Mouse (Mus musculus) forebrain, embryonic 14.5 days (tissue): Measurements from ENCODE around the gene Sash1. TPM values are rescaled to one million over a fixed set of nuclear protein-coding genes. Genes with fewer than 3 reads are reported as not detected.

Source experiments
- ATAC-seq: fragments of 200-750 bp; cut with Nextera tagmentation; 2 replicates; pipeline ENCODE4 v1.8.0; 2017; ENCODE audit warnings: mild to moderate bottlenecking, moderate library complexity
- DNase-seq: peaks from one replicate; pipeline ENCODE4 v3.0.0-alpha.2; 2015; ENCODE audit warnings: low spot score
- H3K27ac ChIP-seq: fragments of 300-500 bp; sonication (generic); 2 replicates; pipeline ENCODE4 v1.5.1; 2014; ENCODE audit warnings: low read depth, mild to moderate bottlenecking, control low read depth, low read length, moderate library complexity
- H3K27me3 ChIP-seq: fragments of 300-500 bp; sonication (generic); replicated peaks from 2 replicates; pipeline ENCODE4 v1.6.1; 2014; ENCODE audit warnings: low read length, control low read depth, mixed read lengths; ENCODE audit not compliant: control insufficient read depth, insufficient read depth
- H3K36me3 ChIP-seq: fragments of 300-500 bp; sonication (generic); 2 replicates; pipeline ENCODE4 v1.6.1; 2014; ENCODE audit warnings: low read length, control low read depth; ENCODE audit not compliant: control insufficient read depth, insufficient read depth
- H3K4me1 ChIP-seq: fragments of 300-500 bp; sonication (generic); 2 replicates; pipeline ENCODE4 v1.6.1; 2014; ENCODE audit warnings: antibody characterized with exemption, low read length, control low read depth; ENCODE audit not compliant: control insufficient read depth, insufficient read depth
- H3K4me2 ChIP-seq: fragments of 300-500 bp; sonication (generic); 2 replicates; pipeline ENCODE4 v1.6.1; 2014; ENCODE audit warnings: mild to moderate bottlenecking, control low read depth, low read length
- H3K4me3 ChIP-seq: fragments of 300-500 bp; sonication (generic); 2 replicates; pipeline ENCODE4 v1.5.1; 2014; ENCODE audit warnings: low read depth, low read length, control low read depth
- H3K9ac ChIP-seq: fragments of 300-500 bp; sonication (generic); 2 replicates; pipeline ENCODE4 v1.6.1; 2014; ENCODE audit warnings: mild to moderate bottlenecking, low read length, control low read depth, moderate library complexity
- H3K9me3 ChIP-seq: fragments of 300-500 bp; sonication (generic); replicated peaks from 2 replicates; pipeline ENCODE4 v1.6.1; 2016; ENCODE audit warnings: low read length, control low read depth, mixed read lengths; ENCODE audit not compliant: control insufficient read depth
- WGBS: fragments of 180-500 bp; shearing (Covaris S2); extraction: QIAGEN DNeasy Blood & Tissue Kit; methylation state at CpG from one replicate; pipeline ENCODE4 v1.1.7; 2014; 5-methylcytosine and 5-hydroxymethylcytosine counted together
- polyA plus RNA-seq: library from polyadenylated mRNA; unstranded; fragments of >200 nt; fragmentation: Nextera tagmentation; extraction: Ambion mirVana; gene quantifications from 2 replicates; pipeline ENCODE4 v1.2.1, GENCODE M21; 2014

Sash1 gene
- polyA plus RNA-seq, 1 experiment from 2014 or later, result 1.9 TPM

DNA sequence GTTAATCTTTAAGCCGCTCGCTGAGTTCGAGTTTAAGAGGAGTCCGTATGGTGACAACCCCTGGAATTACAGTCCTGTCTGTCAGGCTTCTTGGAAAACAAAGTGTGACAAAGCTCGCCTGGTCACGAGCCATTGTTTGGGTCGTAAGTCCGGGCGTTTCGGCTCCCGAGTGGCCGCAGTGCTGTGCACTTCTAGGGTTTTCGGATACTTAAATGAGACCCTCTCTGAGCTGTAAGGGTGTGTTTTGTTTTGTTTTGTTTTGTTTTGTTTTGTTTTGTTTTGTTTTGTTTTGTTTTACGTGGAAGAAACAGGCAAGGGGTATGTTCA is 621 bp upstream of the Sash1 start:
- under 1% methylated on average over 14 of the region's 14 CpGs for WGBS
- Histone ChIP-seq H3K9me3 (no peaks in the 10 kb centered on the region), H3K27ac (peak overlapping the region; percentile 82), H3K36me3 (no peaks in the 10 kb centered on the region), H3K4me3 (peak overlapping the region; percentile 62), H3K4me1 (no peaks in the 10 kb centered on the region; the same call in 1 of the 2 replicates), H3K27me3 (0 out of 2 replicates have a peak, but pooled peaks cover 4% of the 10 kb centered on the region), H3K4me2 (peak overlapping the region; percentile 92), H3K9ac (peak overlapping the region; percentile 63)
- ATAC-seq, result peak; percentile 32
- DNase-seq, result no peak

DNA sequence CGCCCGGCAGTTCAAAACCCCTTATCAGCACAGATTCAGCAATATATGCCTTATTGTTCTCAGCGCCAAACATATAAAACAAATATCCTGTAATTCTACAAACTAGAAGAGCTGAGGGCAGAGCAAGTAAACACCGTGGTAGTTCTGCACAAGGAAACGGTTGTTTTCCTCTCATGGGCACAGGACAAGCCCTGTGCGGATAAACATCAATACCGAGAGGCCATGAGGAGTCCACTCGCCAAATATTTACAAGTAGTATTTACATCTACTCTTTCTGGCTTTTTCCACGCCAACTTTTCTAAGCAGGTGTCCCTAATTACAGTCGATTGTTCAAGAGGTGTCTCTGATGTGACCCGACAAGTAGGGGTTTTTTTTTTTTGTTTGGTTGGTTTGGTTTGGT is 669 bp downstream of the Sash1 start:
- ATAC-seq (no peak), DNase-seq (no peak)
- 0 out of 2 replicates have a peak, but pooled peaks cover 4% of the 10 kb centered on the region for H3K27me3 ChIP-seq
- peak overlapping the region; percentile 62 for H3K4me3 ChIP-seq
- H3K9me3 ChIP-seq, result no peaks in the 10 kb centered on the region
- no peaks in the 10 kb centered on the region; the same call in 1 of the 2 replicates for H3K4me1 ChIP-seq
- peak overlapping the region; percentile 63 for H3K9ac ChIP-seq
- no peak overlapping the region for H3K27ac ChIP-seq
- H3K4me2 ChIP-seq, result peak overlapping the region; percentile 92
- no peaks in the 10 kb centered on the region for H3K36me3 ChIP-seq
- 5% methylated on average over 11 of the region's 11 CpGs for WGBS

DNA sequence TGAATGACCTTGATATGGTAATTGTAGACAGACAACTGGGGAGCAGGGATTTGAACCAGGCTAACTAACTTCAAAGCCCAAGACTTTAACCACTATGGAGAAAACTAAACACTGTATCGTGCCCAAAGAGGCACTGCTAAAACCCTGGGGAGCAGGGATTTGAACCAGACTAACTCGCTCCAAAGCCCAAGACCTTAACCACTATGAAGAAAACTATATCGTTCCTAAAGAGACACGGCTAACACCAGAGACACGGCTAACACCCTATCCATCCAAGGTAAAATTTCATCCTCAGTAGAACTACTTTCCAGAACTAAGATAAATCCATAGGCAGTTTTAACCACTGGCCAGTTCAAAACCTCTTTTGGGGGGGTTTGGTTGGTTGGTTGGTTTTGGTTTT is 1.3 kb downstream of the Sash1 start:
- ATAC-seq, result no peak
- no peak for DNase-seq
- Histone ChIP-seq H3K4me2 (peak overlapping the region; percentile 92; the same call in 1 of the 2 replicates), H3K4me1 (no peaks in the 10 kb centered on the region; the same call in 1 of the 2 replicates), H3K27me3 (0 out of 2 replicates have a peak, but pooled peaks cover 4% of the 10 kb centered on the region), H3K9me3 (no peaks in the 10 kb centered on the region), H3K36me3 (no peaks in the 10 kb centered on the region), H3K4me3 (no peak overlapping the region), H3K9ac (no peak overlapping the region), H3K27ac (no peak overlapping the region)
- WGBS, result 64% methylated on average over 5 of the region's 5 CpGs

DNA sequence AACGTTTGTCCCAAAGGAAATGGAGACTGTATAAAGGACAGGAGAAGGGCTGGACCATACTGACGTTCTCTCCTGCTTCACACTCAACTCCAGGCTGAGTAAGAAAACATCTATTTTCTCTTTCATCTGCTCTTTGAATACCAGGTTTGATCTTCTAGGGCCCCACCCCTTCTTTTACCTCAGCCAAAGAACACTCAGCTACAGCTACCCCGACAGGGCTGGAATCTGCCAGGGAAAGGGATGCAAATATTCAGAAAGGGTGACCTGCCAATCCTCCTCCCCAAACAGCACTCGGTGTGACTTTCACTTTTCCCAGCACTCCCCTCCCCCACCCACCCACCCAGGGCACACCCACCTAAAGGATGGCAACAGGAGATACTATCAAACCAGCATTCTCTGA is 2.2 kb downstream of the Sash1 start:
- H3K27ac ChIP-seq, result no peak overlapping the region
- H3K4me1 ChIP-seq, result no peaks in the 10 kb centered on the region; the same call in 1 of the 2 replicates
- no peaks in the 10 kb centered on the region for H3K36me3 ChIP-seq
- 0 out of 2 replicates have a peak overlapping the region, but pooled peaks have one; percentile 92 for H3K4me2 ChIP-seq
- ATAC-seq (no peak), DNase-seq (no peak)
- 0 out of 2 replicates have a peak, but pooled peaks cover 4% of the 10 kb centered on the region for H3K27me3 ChIP-seq
- WGBS, result 22% methylated on average over 4 of the region's 4 CpGs
- H3K4me3 ChIP-seq, result no peak overlapping the region
- H3K9ac ChIP-seq, result no peak overlapping the region
- H3K9me3 ChIP-seq, result no peaks in the 10 kb centered on the region

DNA sequence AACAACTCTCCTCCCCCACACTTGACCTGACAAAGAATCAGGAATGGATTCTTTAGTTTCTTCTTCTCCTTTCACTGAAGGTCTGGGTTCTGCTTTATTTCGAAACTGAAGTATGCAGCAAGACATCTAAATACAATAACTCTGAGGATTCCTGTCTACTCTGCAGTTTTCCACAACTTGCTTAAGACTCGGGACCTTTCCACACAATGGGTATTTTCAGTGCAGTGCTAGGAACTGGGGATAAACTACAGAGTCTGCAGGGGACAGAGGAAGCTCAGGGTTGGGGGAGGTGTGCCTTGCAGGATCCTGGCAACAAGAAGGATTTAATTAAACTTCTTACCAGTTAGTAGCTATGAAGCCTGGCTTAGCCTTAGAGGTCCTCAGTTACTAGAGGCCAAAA is 4.1 kb downstream of the Sash1 start:
- H3K36me3 ChIP-seq, result no peaks in the 10 kb centered on the region
- no peak overlapping the region for H3K9ac ChIP-seq
- no peaks in the 10 kb centered on the region for H3K9me3 ChIP-seq
- H3K4me1 ChIP-seq, result no peaks in the 10 kb centered on the region
- no peak for DNase-seq
- H3K4me3 ChIP-seq, result no peak overlapping the region
- 0 out of 2 replicates have a peak, but pooled peaks cover 4% of the 10 kb centered on the region for H3K27me3 ChIP-seq
- 3% methylated on average over 2 of the region's 2 CpGs for WGBS
- no peak for ATAC-seq
- H3K27ac ChIP-seq, result no peak overlapping the region
- H3K4me2 ChIP-seq, result no peak overlapping the region

DNA sequence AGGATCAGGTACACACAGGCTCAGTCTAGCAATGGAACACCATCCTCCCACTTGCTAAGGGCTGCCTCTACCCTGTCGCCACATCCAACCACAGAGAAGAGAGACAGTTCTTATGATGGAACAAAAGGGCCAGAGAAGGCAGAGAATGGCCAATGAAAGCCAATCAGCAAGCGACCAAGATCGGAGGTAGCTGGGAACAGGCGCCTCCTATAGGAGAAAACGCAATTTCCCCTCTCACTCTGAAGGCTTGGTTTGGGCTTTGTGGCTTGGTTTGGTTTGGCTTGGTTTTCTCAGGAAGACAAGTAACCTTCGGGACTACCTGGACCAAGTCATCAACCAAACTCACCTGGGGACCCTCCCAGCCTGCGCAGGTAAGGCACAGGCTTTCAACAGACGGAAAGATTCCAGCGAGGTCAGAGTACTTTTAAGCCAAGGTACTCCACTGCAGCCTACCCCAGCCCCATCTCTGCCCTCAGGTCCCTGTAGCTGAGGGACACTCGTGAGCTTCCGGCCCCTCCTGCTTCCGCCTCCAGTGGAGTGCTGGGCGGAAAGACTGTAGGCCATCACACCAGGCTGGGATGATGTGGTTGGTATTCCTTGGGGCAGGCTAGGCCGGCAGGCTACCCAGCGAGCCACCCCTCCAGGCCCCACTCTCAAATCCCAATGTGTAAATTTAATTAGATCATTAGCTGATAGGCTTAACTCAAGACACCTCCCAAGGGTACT is 4.8 kb downstream of the Sash1 start:
- 36% methylated on average over 15 of the region's 15 CpGs for WGBS
- H3K4me3 ChIP-seq, result no peak overlapping the region
- no peaks in the 10 kb centered on the region for H3K4me1 ChIP-seq
- 0 out of 2 replicates have a peak, but pooled peaks cover 4% of the 10 kb centered on the region for H3K27me3 ChIP-seq
- H3K36me3 ChIP-seq, result no peaks in the 10 kb centered on the region
- no peaks in the 10 kb centered on the region for H3K9me3 ChIP-seq
- ATAC-seq (no peak), DNase-seq (no peak)
- H3K27ac ChIP-seq, result no peak overlapping the region
- H3K4me2 ChIP-seq, result no peak overlapping the region
- no peak overlapping the region for H3K9ac ChIP-seq

DNA sequence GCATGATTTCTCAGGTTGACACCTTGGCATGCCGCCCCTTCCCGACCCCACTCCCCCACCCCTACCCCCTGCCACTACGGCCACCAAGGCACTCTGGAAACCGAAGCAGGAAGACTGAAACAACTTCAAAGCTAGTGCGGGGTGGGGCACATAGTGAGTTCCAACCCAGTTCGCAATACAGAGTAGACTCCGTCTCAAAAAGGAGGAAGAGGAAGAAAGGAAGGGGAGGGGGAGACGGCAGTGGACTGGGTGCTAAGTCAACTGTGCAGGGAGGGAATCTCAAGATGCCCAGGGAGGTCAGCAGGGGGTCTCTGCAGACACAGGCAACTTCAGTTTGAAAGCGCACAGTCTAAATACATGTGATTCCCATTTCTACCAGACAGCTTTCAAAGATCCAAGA is 7.0 kb downstream of the Sash1 start:
- Histone ChIP-seq H3K4me3 (no peak overlapping the region), H3K4me2 (no peak overlapping the region), H3K27ac (no peak overlapping the region), H3K36me3 (no peaks in the 10 kb centered on the region), H3K27me3 (no peaks in the 10 kb centered on the region), H3K9ac (no peak overlapping the region), H3K4me1 (no peaks in the 10 kb centered on the region), H3K9me3 (no peaks in the 10 kb centered on the region)
- ATAC-seq, result no peak
- DNase-seq, result no peak
- 40% methylated on average over 9 of the region's 9 CpGs for WGBS

DNA sequence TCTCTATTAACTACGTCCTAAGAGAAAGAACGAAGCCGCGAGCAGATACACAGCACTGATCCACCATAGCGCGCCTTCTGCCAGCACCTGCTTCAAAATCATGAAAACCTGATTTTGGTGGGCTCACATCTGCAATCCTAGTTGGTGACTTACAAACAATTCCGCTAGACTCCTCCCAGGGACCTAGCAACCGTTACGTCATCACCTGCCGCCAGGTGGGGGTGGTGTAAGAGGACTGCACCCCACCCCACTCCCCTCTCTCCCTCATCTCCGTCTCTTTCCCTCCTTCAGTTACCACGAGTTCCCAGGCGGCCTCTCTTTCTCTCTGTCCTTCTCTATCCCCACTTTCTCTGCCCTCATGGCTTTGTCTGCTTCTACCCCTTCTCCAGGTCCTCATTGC is 7.5 kb downstream of the Sash1 start:
- H3K4me2 ChIP-seq, result no peak overlapping the region
- H3K4me1 ChIP-seq, result no peaks in the 10 kb centered on the region
- no peak for ATAC-seq
- no peak for DNase-seq
- no peak overlapping the region for H3K9ac ChIP-seq
- no peak overlapping the region for H3K4me3 ChIP-seq
- no peaks in the 10 kb centered on the region for H3K27me3 ChIP-seq
- H3K36me3 ChIP-seq, result no peaks in the 10 kb centered on the region
- H3K27ac ChIP-seq, result no peak overlapping the region
- H3K9me3 ChIP-seq, result no peaks in the 10 kb centered on the region
- 66% methylated on average over 13 of the region's 13 CpGs for WGBS

DNA sequence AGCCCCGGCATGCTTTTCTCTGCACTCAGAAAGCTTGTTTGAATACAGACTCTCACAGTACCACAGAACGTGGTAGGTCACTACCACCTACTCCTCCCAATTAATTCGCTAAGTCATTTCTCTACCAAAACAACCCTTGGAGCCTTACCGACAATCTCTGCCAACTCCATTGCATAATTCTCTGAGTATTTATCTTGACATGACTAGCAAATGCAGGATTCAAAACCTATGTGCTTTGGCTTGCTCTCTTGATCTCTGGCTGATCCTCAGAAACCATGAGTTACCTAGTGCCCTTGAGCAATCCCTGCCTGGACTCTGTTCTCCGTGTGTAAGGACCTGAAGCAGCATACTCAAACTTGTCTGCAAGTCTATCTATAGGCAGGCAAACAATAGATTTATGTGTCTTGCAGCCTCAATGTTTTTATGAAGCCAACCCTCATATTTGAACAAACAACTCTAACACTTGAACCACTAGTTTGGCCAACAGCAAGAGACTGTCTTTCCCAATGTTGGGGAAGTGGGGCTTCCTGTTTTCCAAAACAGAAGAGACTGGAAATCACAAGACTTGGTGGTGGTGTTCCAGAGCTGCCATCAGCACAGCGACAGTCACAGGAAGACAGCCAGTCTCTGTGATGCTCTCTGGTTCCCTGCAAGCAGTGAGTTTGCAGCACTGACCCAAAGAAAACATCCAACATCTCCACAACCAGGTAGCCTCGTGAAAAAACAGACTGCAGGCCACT is 12.1 kb downstream of the Sash1 start:
- no peak overlapping the region for H3K9ac ChIP-seq

More for the DNA sequence above, 12.1 kb downstream of the Sash1 start:
- Histone ChIP-seq H3K9me3 (no peaks in the 10 kb centered on the region), H3K27me3 (no peaks in the 10 kb centered on the region), H3K36me3 (no peaks in the 10 kb centered on the region), H3K4me2 (no peak overlapping the region), H3K4me1 (no peaks in the 10 kb centered on the region), H3K27ac (no peak overlapping the region), H3K4me3 (no peak overlapping the region)
- ATAC-seq (no peak), DNase-seq (no peak)
- WGBS, result 79% methylated on average over 7 of the region's 7 CpGs
